Mouse (Mus musculus): ENCODE data around the gene Hspb6. TPM values are rescaled to one million over a fixed set of nuclear protein-coding genes. Genes with fewer than 3 reads are reported as not detected.

The Hspb6 gene
- total and polyA plus RNA-seq, 2 experiments from 2014 or later: 6.4 to 15.8 TPM

GRCm38 (mm10) chr7:30584339-30584738, 32.4 kb downstream of the Hspb6 start:
- no peak for DNase-seq (ENCODE audit: low spot score)
- H3K9ac ChIP-seq (replicated peaks; ENCODE audit: low read length): no peak overlapping the region
- H3K36me3 ChIP-seq (ENCODE audit: insufficient read depth, low read length): peaks cover 64% of the 10 kb centered on the region
- no peak for ATAC-seq
- no peaks in the 10 kb centered on the region for H3K9me3 ChIP-seq (ENCODE audit: low read length)
- no peak overlapping the region for H3K4me2 ChIP-seq (ENCODE audit: low read depth, low read length)
- H3K27ac ChIP-seq: no peak overlapping the region
- H3K4me1 ChIP-seq (ENCODE audit: insufficient read depth, low read length): peaks cover 8% of the 10 kb centered on the region
- no peaks in the 10 kb centered on the region for H3K27me3 ChIP-seq (ENCODE audit: insufficient read depth, low read length)
- WGBS: 92% methylated on average over 10 of the region's 10 CpGs
- H3K4me3 ChIP-seq (ENCODE audit: low read length): no peak overlapping the region
- no peak for TF ChIP-seq CTCF (IDR thresholded peaks at IDR 0.05; ENCODE audit: low read depth)

- ATAC-seq: no peak
- H3K9me3 ChIP-seq (ENCODE audit: low read length): no peaks in the 10 kb centered on the region
- 95% methylated on average over 7 of the region's 7 CpGs for WGBS
These were observed 33.2 kb downstream of the Hspb6 start for GRCm38 (mm10) chr7:30585170-30585569.

GRCm38 (mm10) chr7:30586455-30587020, 34.6 kb downstream of the Hspb6 start:
- WGBS: 84% methylated on average over 28 of the region's 28 CpGs
- Histone ChIP-seq H3K36me3 (ENCODE audit: insufficient read depth, low read length) (peaks cover 44% of the 10 kb centered on the region), H3K4me3 (ENCODE audit: low read length) (no peak overlapping the region), H3K27me3 (ENCODE audit: insufficient read depth, low read length) (no peaks in the 10 kb centered on the region), H3K27ac (no peak overlapping the region), H3K4me1 (ENCODE audit: insufficient read depth, low read length) (peaks cover 8% of the 10 kb centered on the region), H3K9me3 (ENCODE audit: low read length) (no peaks in the 10 kb centered on the region), H3K4me2 (ENCODE audit: low read depth, low read length) (peak overlapping the region; percentile 93), H3K9ac (replicated peaks; ENCODE audit: low read length) (no peak overlapping the region)
- ATAC-seq (no peak), DNase-seq (ENCODE audit: low spot score) (no peak)
- TF ChIP-seq CTCF (IDR thresholded peaks at IDR 0.05; ENCODE audit: low read depth): no peak

More at GRCm38 (mm10) chr7:30585170-30585569, 33.2 kb downstream of the Hspb6 start:
- no peak overlapping the region for H3K9ac ChIP-seq (replicated peaks; ENCODE audit: low read length)
- H3K4me1 ChIP-seq (ENCODE audit: insufficient read depth, low read length): peaks cover 8% of the 10 kb centered on the region
- H3K36me3 ChIP-seq (ENCODE audit: insufficient read depth, low read length): peaks cover 56% of the 10 kb centered on the region
- no peak overlapping the region for H3K4me3 ChIP-seq (ENCODE audit: low read length)
- H3K4me2 ChIP-seq (ENCODE audit: low read depth, low read length): no peak overlapping the region
- no peak overlapping the region for H3K27ac ChIP-seq
- no peak for TF ChIP-seq CTCF (IDR thresholded peaks at IDR 0.05; ENCODE audit: low read depth)
- no peak for DNase-seq (ENCODE audit: low spot score)
- H3K27me3 ChIP-seq (ENCODE audit: insufficient read depth, low read length): no peaks in the 10 kb centered on the region

- Histone ChIP-seq H3K27ac (peak overlapping the region; percentile 96), H3K36me3 (ENCODE audit: insufficient read depth, low read length) (peaks cover 29% of the 10 kb centered on the region), H3K27me3 (ENCODE audit: insufficient read depth, low read length) (no peaks in the 10 kb centered on the region), H3K4me2 (ENCODE audit: low read depth, low read length) (peak overlapping the region; percentile 93), H3K4me3 (ENCODE audit: low read length) (peak overlapping the region; percentile 95), H3K9me3 (ENCODE audit: low read length) (no peaks in the 10 kb centered on the region), H3K4me1 (ENCODE audit: insufficient read depth, low read length) (peaks cover 8% of the 10 kb centered on the region), H3K9ac (replicated peaks; ENCODE audit: low read length) (peak overlapping the region; percentile 99)
- TF ChIP-seq CTCF (IDR thresholded peaks at IDR 0.05; ENCODE audit: low read depth): no peak
- peak; percentile 44 for DNase-seq (ENCODE audit: low spot score)
- ATAC-seq: peak; percentile 24
- WGBS: 1% methylated on average over 62 of the region's 67 CpGs
These were observed 36.1 kb downstream of the Hspb6 start for GRCm38 (mm10) chr7:30587842-30588667.

- DNase-seq (ENCODE audit: low spot score): peak; percentile 98
- Histone ChIP-seq H3K9me3 (ENCODE audit: low read length) (no peaks in the 10 kb centered on the region), H3K4me1 (ENCODE audit: insufficient read depth, low read length) (peaks cover 8% of the 10 kb centered on the region), H3K27me3 (ENCODE audit: insufficient read depth, low read length) (no peaks in the 10 kb centered on the region), H3K4me2 (ENCODE audit: low read depth, low read length) (peak within 1 kb of the TSS; percentile 93), H3K4me3 (ENCODE audit: low read length) (peak within 1 kb of the TSS; percentile 95), H3K9ac (replicated peaks; ENCODE audit: low read length) (peak within 1 kb of the TSS; percentile 99), H3K36me3 (ENCODE audit: insufficient read depth, low read length) (peaks cover 21% of the 10 kb centered on the region), H3K27ac (peak within 1 kb of the TSS; percentile 96)
- TF ChIP-seq CTCF (IDR thresholded peaks at IDR 0.05; ENCODE audit: low read depth): no peak
- ATAC-seq: peak; percentile 96
- under 1% methylated on average over 44 of the region's 68 CpGs for WGBS
These were observed 36.9 kb downstream of the Hspb6 start, which contains the start of gene Kmt2b for GRCm38 (mm10) chr7:30588676-30589434. Gene Kmt2b, minus strand, starts transcription at chr7:30588726.

GRCm38 (mm10) chr7:30589435-30590301, 37.7 kb downstream of the Hspb6 start:
- TF ChIP-seq CTCF (IDR thresholded peaks at IDR 0.05; ENCODE audit: low read depth): peak; percentile 92
- Histone ChIP-seq H3K9me3 (ENCODE audit: low read length) (no peaks in the 10 kb centered on the region), H3K9ac (replicated peaks; ENCODE audit: low read length) (peak overlapping the region; percentile 99), H3K36me3 (ENCODE audit: insufficient read depth, low read length) (peaks cover 18% of the 10 kb centered on the region), H3K27me3 (ENCODE audit: insufficient read depth, low read length) (no peaks in the 10 kb centered on the region), H3K4me3 (ENCODE audit: low read length) (peak overlapping the region; percentile 95), H3K4me2 (ENCODE audit: low read depth, low read length) (peak overlapping the region; percentile 93), H3K27ac (peak overlapping the region; percentile 96), H3K4me1 (ENCODE audit: insufficient read depth, low read length) (peaks cover 8% of the 10 kb centered on the region)
- WGBS: 30% methylated on average over 40 of the region's 40 CpGs
- DNase-seq (ENCODE audit: low spot score): peak; percentile 91
- ATAC-seq: peak; percentile 57

All from hindbrain, postnatal 0 days (tissue).